Mouse (Mus musculus): ENCODE results near the gene Krt27.

Gene Krt27

GRCm38 (mm10) chr11:99322851-99323250 lies 28.1 kb downstream of the Krt27 start, which contains the start of gene Krt25:
TSS of gene Krt25 (minus strand) at chr11:99322951.
- DNase-seq, result no peak

DNA sequence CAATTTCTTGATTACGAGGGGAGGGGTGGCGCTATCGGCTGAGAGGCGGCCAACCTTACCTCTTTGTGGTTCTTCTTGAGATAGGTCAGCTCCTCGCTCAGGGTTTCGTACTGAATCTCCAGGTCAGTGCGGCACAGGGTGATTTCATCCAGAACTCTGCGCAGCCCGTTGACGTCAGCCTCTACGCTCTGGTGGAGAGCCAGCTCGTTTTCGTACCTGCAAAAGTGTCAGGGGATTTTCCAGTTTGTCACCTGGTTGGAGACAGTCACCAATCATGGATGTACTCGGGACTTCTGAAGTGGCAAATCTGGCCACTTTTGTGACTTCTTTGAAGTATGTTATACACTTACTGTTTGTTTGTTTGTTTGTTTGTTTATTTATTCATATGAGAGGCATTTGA lies 29.8 kb downstream of the Krt27 start:
- no peak for DNase-seq

DNA sequence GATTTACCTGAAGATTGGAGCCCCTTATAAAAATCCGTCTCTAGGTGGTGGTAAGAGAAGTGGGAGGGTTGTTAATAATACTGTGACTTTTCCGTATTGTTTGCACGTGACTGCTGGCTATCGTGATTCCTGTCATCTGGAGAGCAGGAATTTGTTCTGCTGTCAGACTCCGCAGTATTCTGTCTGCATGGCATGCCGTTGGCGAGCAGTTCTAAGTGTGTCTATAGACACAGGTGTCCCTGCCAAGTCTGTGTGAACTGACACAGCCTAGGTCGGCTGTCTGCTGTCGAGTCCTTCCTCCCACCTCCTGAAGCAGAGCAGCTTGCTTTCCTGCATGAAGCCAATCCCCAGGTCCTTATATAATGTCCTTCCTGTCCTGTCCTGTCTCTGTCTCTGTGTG lies 31.8 kb downstream of the Krt27 start:
- no peak for DNase-seq

DNA sequence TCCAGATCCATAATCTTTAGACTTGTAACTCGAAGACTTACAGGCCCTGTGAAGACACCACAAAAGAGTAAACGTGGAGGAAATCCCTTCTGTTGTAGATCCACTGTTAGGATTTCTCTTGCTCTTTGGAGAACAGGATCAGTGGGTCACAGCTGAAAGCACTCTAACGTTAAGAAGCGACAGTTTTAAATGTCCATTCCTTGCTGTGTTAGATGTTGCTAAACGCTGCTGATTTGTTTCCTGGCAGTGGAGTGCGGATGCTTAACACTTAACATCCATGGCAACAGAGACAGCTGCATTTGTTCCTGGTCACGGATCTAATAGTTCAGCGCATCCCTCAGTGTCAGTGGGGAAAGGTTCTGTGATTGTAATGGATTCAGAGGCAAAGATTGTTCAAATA lies 34.4 kb downstream of the Krt27 start:
- no peak for DNase-seq

GRCm38 (mm10) chr11:99314594-99314993 lies 36.3 kb downstream of the Krt27 start:
- DNase-seq, result no peak

DNA sequence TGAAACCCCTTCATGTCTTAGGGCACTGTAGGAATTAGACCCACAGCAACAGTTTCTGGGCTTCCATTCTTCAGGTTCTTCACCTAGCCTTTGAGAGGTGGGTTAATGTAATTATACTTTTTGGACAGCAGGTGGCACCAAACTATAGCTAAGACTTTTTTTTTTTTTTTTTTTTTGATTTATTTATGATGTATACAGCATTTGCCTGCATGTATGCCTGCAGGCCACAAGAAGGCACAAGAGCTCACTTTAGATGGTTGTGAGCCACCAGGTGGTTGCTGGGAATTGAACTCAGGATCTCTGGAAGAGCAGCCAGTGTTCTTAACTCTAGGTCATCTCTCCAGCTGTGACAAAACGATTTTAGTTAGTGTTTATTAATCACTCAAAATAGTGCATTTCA lies 40.0 kb downstream of the Krt27 start:
- DNase-seq, result no peak

GRCm38 (mm10) chr11:99307579-99307978 lies 43.3 kb downstream of the Krt27 start:
- DNase-seq, result no peak
